Mouse (Mus musculus): Measurements from ENCODE around the gene Zfp595. TPM values are rescaled to one million over a fixed set of nuclear protein-coding genes. Genes with fewer than 3 reads are reported as not detected.
"Not testable (repeated sequence)": the region's sequence is repeated elsewhere in the genome, so short reads cannot be mapped to it uniquely, and the experiment has no call there.

Zfp595 gene
- polyA plus RNA-seq, 1 experiment from 2014 or later, result 2.0 TPM

GRCm38 (mm10) chr13:67305822-67306672 lies 26.3 kb downstream of the Zfp595 start, which contains the start of gene Zfp457:
Zfp457 (minus strand) TSS chr13:67306485.
- Histone ChIP-seq H3K4me3 (ENCODE audit: low read depth, low read length) (peak within 1 kb of the TSS; percentile 65), H3K36me3 (ENCODE audit: control insufficient read depth, insufficient read depth, low read length) (no peaks in the 10 kb centered on the region), H3K4me2 (ENCODE audit: low read length) (peak within 1 kb of the TSS; percentile 63), H3K27me3 (replicated peaks; ENCODE audit: control insufficient read depth, insufficient read depth, low read length) (no peaks in the 10 kb centered on the region), H3K9ac (ENCODE audit: low read length) (peak within 1 kb of the TSS; percentile 77), H3K9me3 (replicated peaks; ENCODE audit: control insufficient read depth, low read length) (no peaks in the 10 kb centered on the region), H3K4me1 (ENCODE audit: control insufficient read depth, insufficient read depth, low read length) (peaks cover 2% of the 10 kb centered on the region; the same call in 1 of the 2 replicates), H3K27ac (ENCODE audit: low read depth, low read length) (no peak within 1 kb of the TSS)
- peak; percentile 100 for ATAC-seq
- 13% methylated on average over 16 of the region's 16 CpGs for WGBS
- peak; percentile 98 for DNase-seq (ENCODE audit: low spot score)

GRCm38 (mm10) chr13:67278314-67278713 lies 54.1 kb downstream of the Zfp595 start, which contains the start of gene Zfp458:
Zfp458 (minus strand) TSS chr13:67278466.
- DNase-seq (ENCODE audit: low spot score), result peak; percentile 37

GRCm38 (mm10) chr13:67269383-67270065 lies 62.8 kb downstream of the Zfp595 start:
- H3K9me3 ChIP-seq (replicated peaks; ENCODE audit: control insufficient read depth, low read length); H3K4me1 ChIP-seq (ENCODE audit: control insufficient read depth, insufficient read depth, low read length); H3K27me3 ChIP-seq (replicated peaks; ENCODE audit: control insufficient read depth, insufficient read depth, low read length); H3K27ac ChIP-seq (ENCODE audit: low read depth, low read length); DNase-seq (ENCODE audit: low spot score); H3K36me3 ChIP-seq (ENCODE audit: control insufficient read depth, insufficient read depth, low read length): not testable (repeated sequence)
- peak; percentile 45 for ATAC-seq
- Histone ChIP-seq H3K9ac (ENCODE audit: low read length) (peak overlapping the region; percentile 68), H3K4me2 (ENCODE audit: low read length) (peak overlapping the region; percentile 70), H3K4me3 (ENCODE audit: low read depth, low read length) (peak overlapping the region; percentile 62)
- WGBS, result 55% methylated on average over 8 of the region's 9 CpGs

More at GRCm38 (mm10) chr13:67278314-67278713, 54.1 kb downstream of the Zfp595 start, which contains the start of gene Zfp458:
- Histone ChIP-seq H3K9me3 (replicated peaks; ENCODE audit: control insufficient read depth, low read length) (no peaks in the 10 kb centered on the region), H3K4me2 (ENCODE audit: low read length) (no peak within 1 kb of the TSS), H3K27me3 (replicated peaks; ENCODE audit: control insufficient read depth, insufficient read depth, low read length) (no peaks in the 10 kb centered on the region), H3K4me3 (ENCODE audit: low read depth, low read length) (no peak within 1 kb of the TSS), H3K36me3 (ENCODE audit: control insufficient read depth, insufficient read depth, low read length) (no peaks in the 10 kb centered on the region), H3K27ac (ENCODE audit: low read depth, low read length) (no peak within 1 kb of the TSS), H3K4me1 (ENCODE audit: control insufficient read depth, insufficient read depth, low read length) (no peaks in the 10 kb centered on the region), H3K9ac (ENCODE audit: low read length) (no peak within 1 kb of the TSS)
- WGBS, result 48% methylated on average over 7 of the region's 7 CpGs
- ATAC-seq, result peak; percentile 40; the same call in 1 of the 2 replicates

- no peaks in the 10 kb centered on the region for H3K27me3 ChIP-seq (replicated peaks; ENCODE audit: control insufficient read depth, insufficient read depth, low read length)
- H3K4me1 ChIP-seq (ENCODE audit: control insufficient read depth, insufficient read depth, low read length), result no peaks in the 10 kb centered on the region
- H3K4me3 ChIP-seq (ENCODE audit: low read depth, low read length), result peak overlapping the region; percentile 62
- WGBS, result 8% methylated on average over 18 of the region's 18 CpGs
- H3K4me2 ChIP-seq (ENCODE audit: low read length), result peak overlapping the region; percentile 70
- H3K27ac ChIP-seq (ENCODE audit: low read depth, low read length), result no peak overlapping the region
- H3K9ac ChIP-seq (ENCODE audit: low read length), result peak overlapping the region; percentile 68
- H3K9me3 ChIP-seq (replicated peaks; ENCODE audit: control insufficient read depth, low read length), result peaks cover 8% of the 10 kb centered on the region; the same call in 1 of the 2 replicates
- peak; percentile 99 for ATAC-seq
- no peaks in the 10 kb centered on the region for H3K36me3 ChIP-seq (ENCODE audit: control insufficient read depth, insufficient read depth, low read length)
- DNase-seq (ENCODE audit: low spot score), result peak; percentile 95
Observed at GRCm38 (mm10) chr13:67268568-67269369, 63.6 kb downstream of the Zfp595 start.

Other genes starting within 250 kb of the Zfp595 start
- 13.7 and 14.2 TPM in 2 replicates for gene Zfp708, start 234.6 kb downstream of the Zfp595 start, polyA plus RNA-seq (2014; fragmentation: Nextera tagmentation; extraction: Ambion mirVana)
- 1.6 and 2.2 TPM in 2 replicates for gene Gm28557, start 224.0 kb downstream of the Zfp595 start, polyA plus RNA-seq (2014; fragmentation: Nextera tagmentation; extraction: Ambion mirVana)
- gene Rslcan18, start 216.3 kb downstream of the Zfp595 start, polyA plus RNA-seq (2014; fragmentation: Nextera tagmentation; extraction: Ambion mirVana), result not detected in 2 replicates
- 3.9 and 4.8 TPM in 2 replicates for gene Zfp759, start 210.9 kb downstream of the Zfp595 start, polyA plus RNA-seq (2014; fragmentation: Nextera tagmentation; extraction: Ambion mirVana)
- gene Rsl1, start 159.4 kb downstream of the Zfp595 start, polyA plus RNA-seq (2014; fragmentation: Nextera tagmentation; extraction: Ambion mirVana), result 6.1 and 6.7 TPM in 2 replicates
- gene Zfp455, start 138.1 kb downstream of the Zfp595 start, polyA plus RNA-seq (2014; fragmentation: Nextera tagmentation; extraction: Ambion mirVana), result 1.1 and 2.7 TPM in 2 replicates
- 4.4 and 6.5 TPM in 2 replicates for gene Zfp458, start 54.1 kb downstream of the Zfp595 start, polyA plus RNA-seq (2014; fragmentation: Nextera tagmentation; extraction: Ambion mirVana)
- 0.34 and 1.1 TPM in 2 replicates for gene Zfp457, start 26.1 kb downstream of the Zfp595 start, polyA plus RNA-seq (2014; fragmentation: Nextera tagmentation; extraction: Ambion mirVana)
- 0.67 TPM in 1 of 2 replicates, not detected in the other for gene Gm28044, start 28.0 kb upstream of the Zfp595 start, polyA plus RNA-seq (2014; fragmentation: Nextera tagmentation; extraction: Ambion mirVana)
- 0.88 TPM in 2 replicates for gene Zfp953, start 28.0 kb upstream of the Zfp595 start, polyA plus RNA-seq (2014; fragmentation: Nextera tagmentation; extraction: Ambion mirVana)
- gene Gm28041, start 43.2 kb upstream of the Zfp595 start, polyA plus RNA-seq (2014; fragmentation: Nextera tagmentation; extraction: Ambion mirVana), result not detected in 2 replicates
- gene Zfp456, start 43.2 kb upstream of the Zfp595 start, polyA plus RNA-seq (2014; fragmentation: Nextera tagmentation; extraction: Ambion mirVana), result 0.61 and 1.1 TPM in 2 replicates
- 3.3 and 4.6 TPM in 2 replicates for gene Zfp429, start 67.2 kb upstream of the Zfp595 start, polyA plus RNA-seq (2014; fragmentation: Nextera tagmentation; extraction: Ambion mirVana)
- gene Zfp459, start 88.8 kb upstream of the Zfp595 start, polyA plus RNA-seq (2014; fragmentation: Nextera tagmentation; extraction: Ambion mirVana), result 0.34 and 0.72 TPM in 2 replicates
- gene Zfp874a, start 119.1 kb upstream of the Zfp595 start, polyA plus RNA-seq (2014; fragmentation: Nextera tagmentation; extraction: Ambion mirVana), result 7.6 and 9.6 TPM in 2 replicates
- 3.4 and 3.8 TPM in 2 replicates for gene Zfp874b, start 151.7 kb upstream of the Zfp595 start, polyA plus RNA-seq (2014; fragmentation: Nextera tagmentation; extraction: Ambion mirVana)
- gene Zfp58, start 168.0 kb upstream of the Zfp595 start, polyA plus RNA-seq (2014; fragmentation: Nextera tagmentation; extraction: Ambion mirVana), result 12.2 and 14.8 TPM in 2 replicates
- gene Gm26965, start 193.6 kb upstream of the Zfp595 start, polyA plus RNA-seq (2014; fragmentation: Nextera tagmentation; extraction: Ambion mirVana), result 0.33 TPM in 1 of 2 replicates, not detected in the other
- gene Zfp87, start 193.6 kb upstream of the Zfp595 start, polyA plus RNA-seq (2014; fragmentation: Nextera tagmentation; extraction: Ambion mirVana), result 46.7 and 48.8 TPM in 2 replicates
- 18.6 and 22.3 TPM in 2 replicates for gene Zfp748, start 221.3 kb upstream of the Zfp595 start, polyA plus RNA-seq (2014; fragmentation: Nextera tagmentation; extraction: Ambion mirVana)